Mouse (Mus musculus) T-helper 17 cell (primary cell): ENCODE measurements around the gene Pi16.

Experiments used
- in situ Hi-C, 2 experiments: fragments of 300-600 bp; cut with MboI, MseI; formaldehyde crosslinking; loops; 1 replicate in 1 of 2; 2 replicates in 1 of 2; pipeline ENCODE4 v1.15.1; 2025; ENCODE audit warnings: high pct_unique_total_duplicates in 2 of 2

Gene Pi16

GRCm38 (mm10) chr17:29303856-29304255, 13.6 kb upstream of the Pi16 start:
- in situ Hi-C loops = no loop called here

GRCm38 (mm10) chr17:29304376-29305057, 13.0 kb upstream of the Pi16 start:
- in situ Hi-C loops = loop anchor here in 1 of 2 experiments (5.0 kb wide), 1 partner anchor 32 kb away; no protein-coding TSS in a partner anchor

- in situ Hi-C loops = loop anchor here in 1 of 2 experiments (5.0 kb wide), 1 partner anchor 33 kb away; no protein-coding TSS in a partner anchor
Measured at GRCm38 (mm10) chr17:29305058-29305806, 12.2 kb upstream of the Pi16 start.

DNA sequence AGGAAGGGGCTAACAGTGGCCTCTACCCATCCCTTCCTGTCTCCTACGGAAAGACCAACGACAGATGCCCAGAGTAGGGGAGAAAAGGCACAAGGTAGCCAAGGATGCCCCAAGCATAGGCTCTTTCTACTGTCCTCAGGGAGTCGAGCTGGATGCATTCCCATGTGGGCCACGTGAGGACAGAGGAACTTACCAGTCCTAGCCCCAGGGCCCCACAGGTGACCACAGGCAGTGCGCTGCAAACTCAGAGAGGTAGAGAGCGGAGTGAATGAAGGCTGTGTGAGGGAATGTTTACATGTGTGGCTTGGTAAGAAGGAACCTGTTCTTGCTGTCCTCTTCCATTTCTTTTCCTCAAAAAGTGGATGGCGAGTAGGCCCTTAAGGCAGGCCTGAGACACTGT, 11.6 kb upstream of the Pi16 start:
- in situ Hi-C loops = loop anchor here in 1 of 2 experiments (5.0 kb wide), 1 partner anchor 34 kb away; no protein-coding TSS in a partner anchor

- in situ Hi-C loops = no loop called here
Measured at GRCm38 (mm10) chr17:29310056-29310623, 7.3 kb upstream of the Pi16 start.

GRCm38 (mm10) chr17:29311602-29312001, 5.9 kb upstream of the Pi16 start:
- in situ Hi-C loops = no loop called here

GRCm38 (mm10) chr17:29312082-29312481, 5.4 kb upstream of the Pi16 start:
- in situ Hi-C loops = no loop called here

GRCm38 (mm10) chr17:29313300-29313699, 4.2 kb upstream of the Pi16 start:
- in situ Hi-C loops = no loop called here

DNA sequence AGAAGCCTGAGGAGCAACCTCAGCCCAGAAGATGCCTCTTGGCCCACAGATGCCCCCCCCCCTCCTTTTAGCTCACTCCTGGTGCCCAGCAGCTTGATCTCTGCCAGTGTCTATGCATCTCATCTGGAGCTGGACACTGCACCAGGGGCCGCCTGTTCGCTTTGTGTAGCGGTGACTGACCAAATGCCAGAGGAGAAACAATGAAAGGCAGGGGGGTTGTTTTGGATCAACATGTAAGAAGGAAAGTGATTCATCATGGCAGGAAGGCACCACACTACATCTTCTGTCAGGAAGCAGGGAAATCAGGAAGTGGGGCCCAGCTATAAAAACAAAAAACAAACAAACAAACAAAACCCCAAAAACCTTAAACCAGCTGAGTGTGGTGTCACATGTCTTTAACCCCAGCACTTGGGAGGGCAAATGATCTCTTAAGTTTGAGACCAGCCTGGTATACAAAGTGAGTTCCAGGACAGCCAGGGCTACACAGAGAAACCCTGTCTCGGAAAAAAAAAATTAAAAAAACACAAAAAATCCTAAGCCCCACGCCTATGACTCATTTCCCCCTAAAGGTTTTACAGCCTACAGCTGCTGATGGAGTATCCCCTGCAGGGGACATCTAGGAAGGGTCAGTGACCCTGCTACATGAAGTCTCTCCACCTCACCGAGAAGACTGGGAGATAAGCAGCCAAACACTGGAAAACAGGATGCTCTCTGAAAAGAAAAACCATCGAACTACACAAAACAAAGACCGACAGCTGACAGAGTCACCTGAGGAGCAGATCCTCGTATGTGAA, 1.6 kb upstream of the Pi16 start:
- in situ Hi-C loops = no loop called here

DNA sequence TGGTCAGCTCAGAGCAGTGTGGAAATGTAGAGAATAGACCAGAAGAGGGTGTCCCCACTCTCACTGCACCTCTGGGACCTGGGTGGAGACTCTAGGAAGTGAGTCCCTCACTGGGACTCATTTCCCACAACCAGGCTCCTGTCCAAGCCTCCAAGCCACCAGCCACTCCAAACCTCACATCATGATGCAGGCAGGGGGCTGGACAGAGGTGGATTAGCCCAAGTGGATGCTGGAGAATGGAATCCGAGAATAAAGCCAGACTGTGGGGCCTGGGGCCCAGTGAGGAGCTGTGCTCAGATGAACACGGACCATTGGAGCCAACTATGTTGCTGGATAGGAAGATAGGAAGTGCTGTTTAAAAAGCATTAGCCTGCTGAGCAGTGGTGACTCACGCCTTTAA, 589 bp upstream of the Pi16 start:
- in situ Hi-C loops = no loop called here

GRCm38 (mm10) chr17:29318731-29319250, 1.3 kb downstream of the Pi16 start:
- in situ Hi-C loops = no loop called here

DNA sequence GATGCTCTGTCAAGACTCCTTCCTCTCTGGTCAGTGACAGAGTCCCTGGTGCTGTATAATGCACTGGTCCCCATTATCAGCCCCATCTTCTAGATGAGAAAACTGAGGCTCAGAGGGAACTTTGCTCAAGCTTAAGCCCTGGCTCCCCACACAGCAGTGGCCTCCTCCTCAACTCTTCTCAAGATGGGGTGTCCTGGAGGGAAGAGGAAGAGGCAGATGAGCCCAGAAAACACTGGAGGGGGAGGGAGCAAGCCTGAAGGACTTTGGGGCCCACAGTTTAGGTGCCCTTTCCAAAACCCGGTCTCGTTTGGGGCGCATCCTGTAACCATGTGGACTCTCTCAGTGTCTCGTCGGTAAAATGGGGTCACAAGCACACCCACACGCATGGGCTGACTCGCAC, 2.0 kb downstream of the Pi16 start:
- in situ Hi-C loops = no loop called here

GRCm38 (mm10) chr17:29319881-29320639, 2.6 kb downstream of the Pi16 start:
- in situ Hi-C loops = loop anchor here in 1 of 2 experiments (5.0 kb wide), 1 partner anchor 37 kb away; no protein-coding TSS in a partner anchor

- in situ Hi-C loops = loop anchor here in 1 of 2 experiments (5.0 kb wide), 1 partner anchor 35 kb away; no protein-coding TSS in a partner anchor
Measured at GRCm38 (mm10) chr17:29321765-29322602, 4.5 kb downstream of the Pi16 start.

GRCm38 (mm10) chr17:29322603-29322962, 5.1 kb downstream of the Pi16 start:
- in situ Hi-C loops = loop anchor here in 1 of 2 experiments (5.0 kb wide), 1 partner anchor 35 kb away; no protein-coding TSS in a partner anchor

- in situ Hi-C loops = loop anchor here in 1 of 2 experiments (5.0 kb wide), 1 partner anchor 34 kb away; no protein-coding TSS in a partner anchor
Measured at GRCm38 (mm10) chr17:29323625-29324024, 6.1 kb downstream of the Pi16 start.

DNA sequence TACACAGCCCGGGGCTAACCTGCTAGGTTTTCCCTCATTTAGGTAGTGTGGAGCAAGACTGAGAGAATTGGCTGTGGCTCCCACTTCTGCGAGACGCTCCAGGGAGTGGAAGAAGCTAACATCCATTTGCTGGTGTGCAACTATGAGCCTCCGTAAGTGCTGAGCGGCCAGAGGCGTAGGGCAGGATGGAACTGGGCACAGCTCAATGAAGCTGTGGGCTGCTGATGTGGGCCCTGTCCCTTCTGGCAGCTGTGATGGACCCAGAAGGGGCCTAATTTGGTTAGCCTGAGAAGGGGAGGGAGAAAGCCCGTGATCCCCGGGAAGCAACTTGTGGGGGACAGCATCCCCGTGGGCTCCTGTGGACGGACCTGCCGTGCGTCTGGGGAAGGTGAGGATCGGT, 8.4 kb downstream of the Pi16 start:
- in situ Hi-C loops = no loop called here

DNA sequence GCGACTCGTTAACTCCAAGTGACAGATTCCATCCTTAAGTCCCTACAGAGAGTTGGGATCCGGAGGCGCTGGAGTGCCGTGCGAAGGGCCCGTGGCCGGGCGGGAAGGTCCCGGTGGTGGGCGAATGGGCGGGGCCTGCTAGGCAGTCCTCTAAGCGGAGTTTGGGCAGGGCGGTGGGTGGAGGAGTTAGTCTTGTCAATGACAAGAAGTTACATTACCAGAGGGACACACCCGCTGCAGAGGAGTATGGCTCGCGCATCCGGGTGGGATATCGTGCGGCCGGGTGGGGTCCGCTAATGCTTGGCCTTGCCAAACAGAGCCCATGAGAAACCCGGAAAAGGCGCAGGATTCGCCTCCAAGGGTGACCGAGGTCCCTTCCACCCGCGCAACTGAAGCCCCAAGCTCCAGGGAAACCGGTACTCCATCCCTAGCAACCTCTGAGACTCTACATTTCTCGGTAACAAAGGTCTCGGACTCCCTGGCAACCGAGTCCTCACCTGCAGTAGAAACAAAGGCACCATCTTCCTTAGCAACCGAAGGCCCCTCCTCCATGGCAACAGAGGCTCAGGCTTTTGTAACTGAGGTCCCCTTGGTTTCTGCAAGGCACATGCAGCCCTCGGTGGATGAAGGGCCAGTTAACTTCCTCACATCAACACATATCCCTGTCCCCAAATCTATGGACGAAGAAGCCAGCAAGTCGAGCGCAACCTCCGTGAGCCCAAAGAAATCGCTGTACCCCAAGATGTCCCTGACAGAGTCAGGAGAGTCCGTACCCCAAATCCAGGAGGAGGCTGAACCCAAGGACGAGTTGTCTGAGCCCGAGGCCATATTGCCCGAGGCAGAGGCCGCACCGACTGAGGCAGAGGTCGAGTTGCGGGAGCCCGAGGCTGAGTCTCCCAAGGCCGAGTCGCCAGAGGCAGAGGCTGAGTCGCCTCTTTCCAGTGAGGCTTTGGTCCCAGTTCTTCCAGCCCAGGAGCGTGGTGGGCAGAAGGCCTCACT, 9.3 kb downstream of the Pi16 start:
- in situ Hi-C loops = no loop called here
